Mouse (Mus musculus) 3134 (cell line): ENCODE data around the gene Trp53i11.

Experiments used
- DNase-seq: peaks from one replicate; pipeline ENCODE4 v3.0.0-alpha.2; 2011; ENCODE audit warnings: low spot score; ENCODE audit not compliant: insufficient read length; ENCODE audit errors: extremely low read depth

Gene Trp53i11

GRCm38 (mm10) chr2:93170845-93171200, 16.5 kb upstream of the Trp53i11 start:
- DNase-seq, result no peak

GRCm38 (mm10) chr2:93171929-93172328, 15.4 kb upstream of the Trp53i11 start:
- DNase-seq, result no peak

- no peak for DNase-seq
Observed at GRCm38 (mm10) chr2:93172460-93172859, 14.9 kb upstream of the Trp53i11 start.

GRCm38 (mm10) chr2:93174159-93174558, 13.2 kb upstream of the Trp53i11 start:
- no peak for DNase-seq

GRCm38 (mm10) chr2:93175278-93175677, 12.1 kb upstream of the Trp53i11 start:
- no peak for DNase-seq

GRCm38 (mm10) chr2:93175721-93176120, 11.6 kb upstream of the Trp53i11 start:
- DNase-seq, result no peak

- DNase-seq, result no peak
Observed at GRCm38 (mm10) chr2:93176193-93176798, 11.1 kb upstream of the Trp53i11 start.

- no peak for DNase-seq
Observed at GRCm38 (mm10) chr2:93176871-93177667, 10.3 kb upstream of the Trp53i11 start.

GRCm38 (mm10) chr2:93177668-93178312, 9.6 kb upstream of the Trp53i11 start:
- DNase-seq, result no peak

- DNase-seq, result no peak
Observed at GRCm38 (mm10) chr2:93178313-93178677, 9.1 kb upstream of the Trp53i11 start.

- no peak for DNase-seq
Observed at GRCm38 (mm10) chr2:93179603-93180002, 7.7 kb upstream of the Trp53i11 start.

- DNase-seq, result no peak
Observed at GRCm38 (mm10) chr2:93180077-93180844, 7.1 kb upstream of the Trp53i11 start.

- no peak for DNase-seq
Observed at GRCm38 (mm10) chr2:93182859-93183258, 4.5 kb upstream of the Trp53i11 start.

- DNase-seq, result no peak
Observed at GRCm38 (mm10) chr2:93188020-93188760, 842 bp downstream of the Trp53i11 start.

- DNase-seq, result no peak
Observed at GRCm38 (mm10) chr2:93188761-93189458, 1.6 kb downstream of the Trp53i11 start.

GRCm38 (mm10) chr2:93190771-93191487, 3.6 kb downstream of the Trp53i11 start:
- no peak for DNase-seq

GRCm38 (mm10) chr2:93191488-93192181, 4.3 kb downstream of the Trp53i11 start:
- DNase-seq, result no peak

GRCm38 (mm10) chr2:93192182-93192560, 4.8 kb downstream of the Trp53i11 start:
- DNase-seq, result no peak

- no peak for DNase-seq
Observed at GRCm38 (mm10) chr2:93192671-93193080, 5.3 kb downstream of the Trp53i11 start.
